Mouse (Mus musculus) lung, embryonic 15.5 days (tissue): Measurements from ENCODE around the gene Zfp362. TPM values are rescaled to one million over a fixed set of nuclear protein-coding genes. Genes with fewer than 3 reads are reported as not detected.

Experiments used
- ATAC-seq: fragments of 200-750 bp; cut with Nextera tagmentation; 2 replicates; pipeline ENCODE4 v1.8.0; 2017; ENCODE audit warnings: moderate number of reproducible peaks, borderline replicate concordance; ENCODE audit not compliant: low FRiP score, low TSS enrichment; ENCODE audit errors: extremely low read depth
- H3K27ac ChIP-seq: fragments of 300-500 bp; sonication (generic); 2 replicates; pipeline ENCODE4 v1.5.1; 2015; ENCODE audit warnings: moderate library complexity, mild to moderate bottlenecking, inconsistent platforms
- H3K27me3 ChIP-seq: fragments of 300-500 bp; sonication (generic); 2 replicates; pipeline ENCODE4 v1.6.1; 2015; ENCODE audit warnings: inconsistent platforms
- H3K36me3 ChIP-seq: fragments of 300-500 bp; sonication (generic); 2 replicates; pipeline ENCODE4 v1.6.1; 2015; ENCODE audit warnings: inconsistent platforms
- H3K4me1 ChIP-seq: fragments of 300-500 bp; sonication (generic); 2 replicates; pipeline ENCODE4 v1.6.1; 2015; ENCODE audit warnings: inconsistent platforms
- H3K4me2 ChIP-seq: fragments of 300-500 bp; sonication (generic); 2 replicates; pipeline ENCODE4 v1.6.1; 2015; ENCODE audit warnings: inconsistent platforms, mild to moderate bottlenecking, moderate library complexity
- H3K4me3 ChIP-seq: fragments of 300-500 bp; sonication (generic); 2 replicates; pipeline ENCODE4 v1.5.1; 2015; ENCODE audit warnings: mild to moderate bottlenecking, inconsistent platforms
- H3K9ac ChIP-seq: fragments of 300-500 bp; sonication (generic); 2 replicates; pipeline ENCODE4 v1.6.1; 2015; ENCODE audit warnings: inconsistent platforms
- H3K9me3 ChIP-seq: fragments of 300-500 bp; sonication (generic); 2 replicates; pipeline ENCODE4 v1.6.1; 2016; ENCODE audit warnings: inconsistent platforms
- WGBS: fragments of 180-500 bp; shearing (Covaris S2); methylation state at CpG from one replicate; pipeline ENCODE4 v1.1.7; 2015; 5-methylcytosine and 5-hydroxymethylcytosine counted together
- polyA plus RNA-seq: library from polyadenylated mRNA; unstranded; fragments of >200 nt; fragmentation: Nextera tagmentation; extraction: Ambion mirVana; gene quantifications from 2 replicates; pipeline ENCODE4 v1.2.1, GENCODE M21; 2015

Gene Zfp362
- polyA plus RNA-seq, 1 experiment from 2014 or later = 34.6 TPM

DNA sequence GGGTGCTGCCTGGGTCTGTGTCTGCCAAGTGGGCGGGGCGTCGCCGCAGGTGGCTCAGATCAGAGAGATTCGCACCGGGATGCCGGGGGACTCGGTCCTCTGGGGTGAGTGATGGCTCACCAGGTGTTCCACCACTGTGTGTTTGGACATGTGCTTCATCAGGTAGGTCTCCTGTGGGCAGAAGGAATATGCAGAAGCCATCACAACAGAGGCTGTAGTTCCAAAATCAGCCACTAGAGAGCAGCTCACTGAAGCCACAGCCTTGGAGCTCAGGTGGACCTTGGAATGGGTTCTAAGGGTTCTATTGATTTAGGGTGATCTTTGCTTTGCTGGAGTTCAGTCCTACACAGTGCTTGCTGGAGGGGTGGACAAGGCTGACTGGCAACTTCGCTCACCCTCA is 31.4 kb downstream of the Zfp362 start:
- no peak overlapping the region for H3K4me3 ChIP-seq
- no peak overlapping the region for H3K4me2 ChIP-seq
- no peaks in the 10 kb centered on the region for H3K27me3 ChIP-seq
- peaks cover 74% of the 10 kb centered on the region for H3K36me3 ChIP-seq
- peaks cover 8% of the 10 kb centered on the region; the same call in 1 of the 2 replicates for H3K4me1 ChIP-seq
- no peak overlapping the region for H3K27ac ChIP-seq
- no peak for ATAC-seq
- no peak overlapping the region for H3K9ac ChIP-seq
- H3K9me3 ChIP-seq = no peaks in the 10 kb centered on the region
- 81% methylated on average over 9 of the region's 9 CpGs for WGBS

DNA sequence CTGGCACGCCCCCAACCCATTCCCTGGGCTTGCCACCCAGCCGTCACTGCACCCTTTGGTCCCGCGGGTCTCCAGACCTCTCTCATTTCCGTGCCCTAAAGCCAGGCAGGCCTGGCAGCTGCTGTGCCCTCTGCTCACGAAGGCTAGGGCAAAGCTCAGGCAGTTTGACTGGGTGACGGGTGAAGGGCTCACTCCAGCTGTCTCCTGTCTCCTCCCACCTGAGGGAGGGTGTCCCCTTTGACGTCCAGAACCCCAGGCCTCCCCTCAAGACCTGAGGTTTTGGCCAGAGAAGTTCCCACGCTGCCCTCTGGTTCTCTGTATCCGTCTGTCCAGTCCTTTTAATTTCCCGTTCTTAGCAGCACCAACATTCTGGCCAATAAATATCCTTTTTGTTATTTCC is 32.0 kb downstream of the Zfp362 start:
- Histone ChIP-seq H3K9ac (no peak overlapping the region), H3K27ac (no peak overlapping the region), H3K9me3 (no peaks in the 10 kb centered on the region), H3K27me3 (no peaks in the 10 kb centered on the region), H3K4me2 (no peak overlapping the region), H3K4me3 (no peak overlapping the region), H3K4me1 (peaks cover 11% of the 10 kb centered on the region; the same call in 1 of the 2 replicates), H3K36me3 (peaks cover 67% of the 10 kb centered on the region)
- WGBS = 76% methylated on average over 11 of the region's 11 CpGs
- ATAC-seq = no peak

DNA sequence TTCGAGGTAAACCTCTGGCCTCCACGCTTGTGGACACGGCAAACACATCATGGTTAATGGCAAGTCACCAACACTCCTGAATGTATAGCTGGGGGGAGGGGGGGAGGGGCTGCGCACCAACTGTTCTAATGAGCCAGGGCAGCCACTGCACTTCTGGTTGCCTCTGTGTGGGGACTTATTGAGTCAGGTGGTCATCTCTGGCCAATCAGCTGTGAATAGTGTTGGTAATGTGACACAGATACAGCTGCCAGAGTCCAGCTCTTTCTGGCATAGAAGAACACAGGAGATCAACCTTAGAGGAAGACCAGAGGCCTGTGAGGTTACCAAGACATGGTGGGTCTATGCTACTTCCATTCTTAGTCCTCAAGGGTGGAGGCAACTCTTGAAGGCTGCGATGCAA is 35.1 kb downstream of the Zfp362 start:
- Histone ChIP-seq H3K9me3 (no peaks in the 10 kb centered on the region), H3K4me2 (no peak overlapping the region), H3K27ac (no peak overlapping the region), H3K36me3 (peaks cover 37% of the 10 kb centered on the region), H3K9ac (no peak overlapping the region), H3K4me3 (no peak overlapping the region), H3K4me1 (peaks cover 11% of the 10 kb centered on the region; the same call in 1 of the 2 replicates), H3K27me3 (no peaks in the 10 kb centered on the region)
- 69% methylated on average over 5 of the region's 5 CpGs for WGBS
- ATAC-seq = no peak

DNA sequence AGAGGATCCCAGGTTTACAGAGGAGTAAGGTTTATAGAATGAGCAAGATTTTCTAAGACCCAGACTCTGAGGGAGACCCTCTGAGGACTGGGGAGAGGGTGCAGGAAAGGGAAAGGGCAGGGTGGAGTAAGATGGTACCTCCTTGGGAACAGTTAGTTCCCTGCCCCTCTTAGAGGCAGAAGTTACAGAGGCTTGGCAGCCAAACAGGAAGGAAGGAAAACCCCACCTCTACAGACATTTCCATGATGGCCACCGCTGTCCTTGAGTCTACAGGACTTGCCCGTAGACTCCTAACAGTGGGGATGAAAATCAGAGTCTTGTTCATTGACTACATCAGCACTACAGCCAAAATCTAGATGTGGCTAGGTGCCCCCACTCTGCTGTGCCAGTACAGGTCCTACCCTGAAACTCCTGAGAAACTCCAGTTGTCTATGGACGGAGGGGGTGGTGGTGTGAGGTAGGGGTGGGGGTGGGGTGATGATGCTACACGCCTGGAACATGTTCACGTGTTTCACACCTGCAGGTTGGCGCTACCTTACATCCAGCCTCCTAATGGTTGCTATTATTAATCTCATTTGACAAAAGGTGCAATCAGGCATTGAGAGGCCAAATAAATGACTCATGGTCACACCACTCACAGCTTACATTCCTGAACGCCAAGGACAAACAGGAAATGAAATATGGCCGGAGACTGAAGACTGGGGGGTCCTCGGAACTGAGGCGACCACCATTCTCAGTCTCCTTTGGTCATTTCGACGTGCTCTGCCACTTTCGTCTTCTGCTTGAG is 36.1 kb downstream of the Zfp362 start:
- Histone ChIP-seq H3K9ac (no peak overlapping the region), H3K27ac (no peak overlapping the region), H3K36me3 (peaks cover 28% of the 10 kb centered on the region), H3K4me3 (no peak overlapping the region), H3K4me2 (no peak overlapping the region), H3K9me3 (no peaks in the 10 kb centered on the region), H3K27me3 (no peaks in the 10 kb centered on the region), H3K4me1 (peaks cover 11% of the 10 kb centered on the region; the same call in 1 of the 2 replicates)
- WGBS = 63% methylated on average over 13 of the region's 13 CpGs
- ATAC-seq = no peak

DNA sequence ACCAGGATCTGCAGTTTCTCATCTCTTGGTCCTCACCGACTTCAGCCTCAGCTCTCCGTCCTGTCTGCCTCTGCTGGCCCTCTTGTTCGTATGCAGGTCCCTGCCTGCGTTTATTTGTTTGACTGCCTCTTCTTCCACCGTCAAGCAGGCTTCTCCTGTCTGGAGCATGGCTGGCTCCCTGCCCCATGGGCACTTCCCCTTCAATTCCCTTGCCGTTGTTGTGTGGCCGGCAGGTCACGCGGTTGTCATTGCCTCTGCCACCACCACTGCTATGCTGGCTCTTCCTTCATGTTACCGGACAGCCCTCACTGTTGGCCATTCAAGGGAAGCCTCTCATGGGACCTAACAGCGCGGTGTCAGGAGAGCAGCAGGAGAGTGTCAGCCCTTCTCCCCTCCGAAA is 37.7 kb downstream of the Zfp362 start:
- Histone ChIP-seq H3K36me3 (peaks cover 11% of the 10 kb centered on the region), H3K4me2 (no peak overlapping the region), H3K9me3 (no peaks in the 10 kb centered on the region), H3K4me1 (peaks cover 11% of the 10 kb centered on the region; the same call in 1 of the 2 replicates), H3K4me3 (no peak overlapping the region), H3K27me3 (no peaks in the 10 kb centered on the region), H3K27ac (no peak overlapping the region), H3K9ac (no peak overlapping the region)
- WGBS = 62% methylated on average over 13 of the region's 13 CpGs
- no peak for ATAC-seq

DNA sequence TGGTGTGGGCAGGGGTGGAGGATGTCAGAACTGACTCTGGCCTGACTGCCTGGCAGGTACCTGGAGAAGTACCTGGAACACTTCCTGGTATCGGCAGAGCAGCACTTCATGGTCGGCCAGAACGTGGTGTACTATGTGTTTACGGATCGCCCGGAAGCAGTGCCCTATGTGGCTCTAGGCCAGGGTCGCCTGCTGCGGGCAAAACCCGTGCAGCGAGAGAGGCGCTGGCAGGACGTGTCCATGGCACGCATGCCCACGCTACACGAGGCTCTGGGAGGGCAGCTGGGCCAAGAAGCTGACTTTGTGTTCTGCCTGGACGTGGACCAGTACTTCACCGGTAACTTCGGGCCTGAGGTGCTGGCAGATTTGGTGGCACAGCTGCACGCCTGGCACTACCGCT is 38.9 kb downstream of the Zfp362 start:
- Histone ChIP-seq H3K27me3 (no peaks in the 10 kb centered on the region), H3K9ac (no peak overlapping the region), H3K4me3 (no peak overlapping the region), H3K9me3 (no peaks in the 10 kb centered on the region), H3K4me2 (no peak overlapping the region), H3K4me1 (peaks cover 11% of the 10 kb centered on the region; the same call in 1 of the 2 replicates), H3K27ac (no peak overlapping the region), H3K36me3 (no peaks in the 10 kb centered on the region)
- WGBS = 88% methylated on average over 20 of the region's 20 CpGs
- no peak; the same call in 1 of the 2 replicates for ATAC-seq

DNA sequence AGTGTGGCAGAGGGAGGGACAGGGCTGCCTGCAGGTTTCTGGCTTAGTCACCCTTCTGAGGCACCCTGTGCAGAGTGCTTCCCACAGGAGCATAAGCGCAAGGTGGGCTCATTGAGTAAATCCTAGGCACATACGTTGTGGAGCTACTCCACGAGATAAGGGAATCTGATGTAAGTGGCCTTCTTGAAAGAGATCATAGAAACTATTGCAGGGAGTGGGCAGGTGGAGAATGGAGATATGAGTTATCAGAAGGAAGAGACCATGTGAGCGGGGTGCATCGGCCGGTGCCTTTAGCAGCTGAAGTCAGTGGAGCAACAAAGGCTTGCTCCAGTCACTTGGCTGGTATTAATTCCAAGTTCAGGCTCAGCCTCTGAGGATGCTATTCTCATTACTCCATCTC is 45.8 kb downstream of the Zfp362 start:
- Histone ChIP-seq H3K9ac (no peak overlapping the region), H3K27me3 (no peaks in the 10 kb centered on the region), H3K27ac (no peak overlapping the region), H3K4me1 (no peaks in the 10 kb centered on the region), H3K4me3 (no peak overlapping the region), H3K9me3 (no peaks in the 10 kb centered on the region), H3K4me2 (no peak overlapping the region), H3K36me3 (no peaks in the 10 kb centered on the region)
- 76% methylated on average over 6 of the region's 6 CpGs for WGBS
- no peak for ATAC-seq

DNA sequence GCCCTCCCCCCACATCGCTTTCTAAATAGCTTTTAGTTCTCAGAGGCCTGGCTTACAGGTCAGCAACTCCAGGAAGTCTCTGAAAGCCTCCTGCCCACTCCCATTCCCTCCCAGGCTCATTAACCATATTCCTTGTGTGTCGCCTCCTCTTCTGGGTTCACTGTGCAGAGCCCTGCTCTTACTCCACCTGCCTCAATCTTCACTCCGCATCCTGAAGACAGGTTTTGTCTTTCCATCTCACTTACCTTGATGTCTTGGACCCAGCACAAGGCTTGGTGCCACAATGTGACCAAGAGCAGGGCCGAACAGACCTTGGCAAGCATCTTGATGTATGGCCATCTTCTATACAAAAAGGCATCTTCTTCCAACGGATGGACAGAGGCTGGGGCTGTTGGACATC is 46.6 kb downstream of the Zfp362 start:
- no peak overlapping the region for H3K4me3 ChIP-seq
- no peak overlapping the region for H3K27ac ChIP-seq
- H3K9me3 ChIP-seq = no peaks in the 10 kb centered on the region
- no peaks in the 10 kb centered on the region for H3K4me1 ChIP-seq
- H3K4me2 ChIP-seq = no peak overlapping the region
- H3K36me3 ChIP-seq = peaks cover under 1% of the 10 kb centered on the region; the same call in 1 of the 2 replicates
- no peak overlapping the region for H3K9ac ChIP-seq
- 77% methylated on average over 5 of the region's 5 CpGs for WGBS
- no peaks in the 10 kb centered on the region for H3K27me3 ChIP-seq
- no peak for ATAC-seq

DNA sequence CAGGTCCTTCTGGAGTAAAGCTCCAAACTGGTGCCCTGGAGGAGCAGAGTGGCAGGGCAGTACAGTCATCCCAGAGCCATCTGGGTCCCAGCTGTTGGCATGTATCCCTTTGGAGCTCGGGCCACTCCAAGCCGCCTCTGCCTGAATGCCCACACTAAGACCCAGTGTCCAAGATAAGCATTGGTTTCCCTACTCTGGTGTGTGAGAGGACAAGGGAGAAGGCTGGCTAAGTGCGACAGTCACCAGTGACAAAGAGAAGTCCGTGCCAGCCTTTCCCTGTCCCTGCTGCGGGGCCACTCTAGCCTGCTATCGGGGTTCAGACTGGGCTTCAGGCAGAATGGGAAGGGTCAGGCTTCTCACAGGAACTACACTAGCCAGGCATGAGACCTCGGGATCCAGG is 49.9 kb downstream of the Zfp362 start:
- H3K27ac ChIP-seq = 0 out of 2 replicates have a peak overlapping the region, but pooled peaks have one; percentile 1

DNA sequence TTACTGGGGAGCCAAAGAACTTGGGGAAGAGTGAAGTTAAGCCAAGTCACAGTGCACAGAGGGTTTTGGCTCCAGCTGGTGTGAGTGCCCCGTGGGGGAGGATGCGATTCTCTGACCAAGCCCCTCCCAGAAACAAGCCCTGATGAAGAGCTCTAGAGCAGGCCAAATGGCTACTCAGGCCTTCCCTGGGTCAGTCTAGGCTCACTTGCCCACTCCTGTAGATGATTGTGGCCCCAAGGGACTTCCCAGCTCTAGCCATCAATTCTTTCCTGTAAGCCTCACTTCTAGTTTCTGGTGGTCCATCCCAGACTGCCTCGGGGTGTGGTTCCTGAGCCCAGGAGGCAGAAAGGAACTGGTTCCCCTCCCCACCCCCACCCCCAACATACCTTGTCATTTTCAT is 50.8 kb downstream of the Zfp362 start, which contains the start of gene A3galt2:
Gene A3galt2, plus strand, starts transcription at position 301 of the 400 bp plus-strand sequence.
- Histone ChIP-seq H3K4me3 (no peak within 1 kb of the TSS), H3K9ac (no peak within 1 kb of the TSS), H3K4me2 (no peak within 1 kb of the TSS), H3K4me1 (no peaks in the 10 kb centered on the region), H3K9me3 (no peaks in the 10 kb centered on the region), H3K27ac (0 out of 2 replicates have a peak within 1 kb of the TSS, but pooled peaks have one; percentile 1), H3K27me3 (no peaks in the 10 kb centered on the region), H3K36me3 (peaks cover 39% of the 10 kb centered on the region)
- no peak for ATAC-seq
- WGBS = 53% methylated on average over 3 of the region's 3 CpGs

More for the DNA sequence above, 49.9 kb downstream of the Zfp362 start:
- no peaks in the 10 kb centered on the region for H3K4me1 ChIP-seq
- ATAC-seq = no peak
- no peak overlapping the region for H3K4me2 ChIP-seq
- H3K4me3 ChIP-seq = no peak overlapping the region
- WGBS = 63% methylated on average over 7 of the region's 7 CpGs
- no peaks in the 10 kb centered on the region for H3K27me3 ChIP-seq
- H3K9me3 ChIP-seq = no peaks in the 10 kb centered on the region
- H3K9ac ChIP-seq = no peak overlapping the region
- H3K36me3 ChIP-seq = peaks cover 32% of the 10 kb centered on the region

DNA sequence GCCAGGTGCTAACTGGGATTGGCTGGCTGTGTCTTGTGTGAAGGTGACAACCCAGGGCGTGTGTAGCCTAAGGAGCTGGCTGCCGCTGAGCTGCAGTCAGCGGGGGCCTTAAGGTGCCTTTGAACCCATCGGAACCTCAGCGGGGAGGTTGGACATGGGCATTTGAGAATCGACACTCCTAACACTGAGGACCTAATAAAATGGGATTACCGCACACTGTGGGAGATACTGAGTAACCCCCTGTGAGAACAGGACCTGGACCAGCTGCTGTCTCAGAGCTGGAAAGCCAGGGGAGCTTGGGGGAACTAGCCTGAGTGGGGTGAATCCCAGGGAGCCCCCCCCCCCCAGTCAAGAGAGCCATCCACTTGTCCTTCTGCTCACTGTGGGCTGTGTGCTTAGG is 52.3 kb downstream of the Zfp362 start:
- Histone ChIP-seq H3K4me2 (no peak overlapping the region), H3K36me3 (peaks cover 54% of the 10 kb centered on the region), H3K9me3 (no peaks in the 10 kb centered on the region), H3K9ac (no peak overlapping the region), H3K4me1 (no peaks in the 10 kb centered on the region), H3K4me3 (no peak overlapping the region), H3K27ac (no peak overlapping the region), H3K27me3 (no peaks in the 10 kb centered on the region)
- no peak for ATAC-seq
- WGBS = 89% methylated on average over 7 of the region's 7 CpGs

DNA sequence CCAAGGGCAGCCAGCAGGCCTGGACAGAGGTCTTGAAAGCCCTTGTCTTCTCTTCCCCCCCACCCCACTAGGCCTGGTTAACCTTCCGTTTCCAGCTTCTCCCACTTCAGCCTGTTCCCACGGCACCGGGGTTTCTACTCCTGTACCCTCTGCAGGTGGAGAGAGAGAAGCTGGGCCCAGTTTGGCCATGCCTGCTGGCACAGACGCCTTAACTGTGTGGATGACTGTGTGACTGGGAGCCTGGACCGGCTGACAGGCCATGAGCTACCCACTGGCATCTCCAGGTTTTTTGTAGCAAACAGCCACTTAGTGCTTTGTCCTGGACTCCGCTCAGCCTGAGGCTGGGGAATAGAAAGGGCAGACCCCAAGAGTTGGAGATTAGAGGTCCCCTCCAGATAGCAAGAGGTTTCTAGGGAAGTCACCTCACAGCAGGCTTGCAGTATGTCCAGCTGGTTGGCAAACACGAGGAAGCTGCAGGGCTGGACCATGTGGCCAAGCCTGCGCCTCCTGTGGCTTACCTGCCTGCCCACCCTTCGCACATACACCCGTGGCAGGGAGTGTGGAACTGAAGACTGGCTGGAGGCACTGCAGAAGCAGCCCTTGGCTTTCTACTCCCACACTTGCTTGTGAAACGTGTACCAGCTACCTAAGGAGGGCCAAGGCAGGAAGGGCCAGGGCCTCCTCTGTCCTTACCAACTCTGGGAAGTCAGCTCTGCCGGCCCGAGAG is 53.7 kb downstream of the Zfp362 start:
- Histone ChIP-seq H3K27ac (no peak overlapping the region), H3K27me3 (no peaks in the 10 kb centered on the region), H3K36me3 (peaks cover 67% of the 10 kb centered on the region), H3K4me1 (no peaks in the 10 kb centered on the region), H3K4me3 (no peak overlapping the region), H3K9ac (no peak overlapping the region), H3K4me2 (no peak overlapping the region), H3K9me3 (no peaks in the 10 kb centered on the region)
- no peak; the same call in 1 of the 2 replicates for ATAC-seq
- 84% methylated on average over 13 of the region's 13 CpGs for WGBS
